Mouse (Mus musculus) midbrain, embryonic 16.5 days (tissue): Measurements from ENCODE around the gene Mcrip1. TPM values are rescaled to one million over a fixed set of nuclear protein-coding genes. Genes with fewer than 3 reads are reported as not detected.
"Not testable (repeated sequence)": the region's sequence is repeated elsewhere in the genome, so short reads cannot be mapped to it uniquely, and the experiment has no call there.

Source experiments
- ATAC-seq: fragments of 200-750 bp; cut with Nextera tagmentation; 2 replicates; pipeline ENCODE4 v1.8.0; 2017; ENCODE audit warnings: moderate TSS enrichment
- H3K27ac ChIP-seq: fragments of 300-500 bp; sonication (generic); 2 replicates; pipeline ENCODE4 v1.5.1; 2014; ENCODE audit warnings: mild to moderate bottlenecking, low read length, mixed read lengths
- H3K27me3 ChIP-seq: fragments of 300-500 bp; sonication (generic); 2 replicates; pipeline ENCODE4 v1.6.1; 2014; ENCODE audit warnings: low read depth, low read length, mixed read lengths; ENCODE audit not compliant: control insufficient read depth, insufficient read depth
- H3K36me3 ChIP-seq: fragments of 300-500 bp; sonication (generic); 2 replicates; pipeline ENCODE4 v1.6.1; 2014; ENCODE audit warnings: mild to moderate bottlenecking, low read length, moderate library complexity, mixed read lengths; ENCODE audit not compliant: control insufficient read depth, insufficient read depth
- H3K4me1 ChIP-seq: fragments of 300-500 bp; sonication (generic); 2 replicates; pipeline ENCODE4 v1.6.1; 2014; ENCODE audit warnings: mild to moderate bottlenecking, low read length, mixed read lengths; ENCODE audit not compliant: control insufficient read depth, insufficient read depth
- H3K4me2 ChIP-seq: fragments of 300-500 bp; sonication (generic); 2 replicates; pipeline ENCODE4 v1.6.1; 2014; ENCODE audit warnings: mild to moderate bottlenecking, low read length, mixed read lengths
- H3K4me3 ChIP-seq: fragments of 300-500 bp; sonication (generic); 2 replicates; pipeline ENCODE4 v1.5.1; 2014; ENCODE audit warnings: low read depth, mild to moderate bottlenecking, low read length, moderate library complexity, mixed read lengths
- H3K9ac ChIP-seq: fragments of 300-500 bp; sonication (generic); 2 replicates; pipeline ENCODE4 v1.6.1; 2014; ENCODE audit warnings: low read depth, low read length, mixed read lengths
- H3K9me3 ChIP-seq: fragments of 300-500 bp; sonication (generic); replicated peaks from 2 replicates; pipeline ENCODE4 v1.6.1; 2014; ENCODE audit warnings: mild to moderate bottlenecking, low read length, mixed read lengths; ENCODE audit not compliant: control insufficient read depth, poor library complexity, severe bottlenecking
- WGBS: fragments of 180-500 bp; shearing (Covaris S2); extraction: QIAGEN DNeasy Blood & Tissue Kit; methylation state at CpG from one replicate; pipeline ENCODE4 v1.1.7; 2014; 5-methylcytosine and 5-hydroxymethylcytosine counted together
- polyA plus RNA-seq: library from polyadenylated mRNA; unstranded; fragments of >200 nt; fragmentation: Nextera tagmentation; extraction: Ambion mirVana; gene quantifications from 2 replicates; pipeline ENCODE4 v1.2.1, GENCODE M21; 2015

Mcrip1 gene
- polyA plus RNA-seq = 232 and 233 TPM in 2 replicates

DNA sequence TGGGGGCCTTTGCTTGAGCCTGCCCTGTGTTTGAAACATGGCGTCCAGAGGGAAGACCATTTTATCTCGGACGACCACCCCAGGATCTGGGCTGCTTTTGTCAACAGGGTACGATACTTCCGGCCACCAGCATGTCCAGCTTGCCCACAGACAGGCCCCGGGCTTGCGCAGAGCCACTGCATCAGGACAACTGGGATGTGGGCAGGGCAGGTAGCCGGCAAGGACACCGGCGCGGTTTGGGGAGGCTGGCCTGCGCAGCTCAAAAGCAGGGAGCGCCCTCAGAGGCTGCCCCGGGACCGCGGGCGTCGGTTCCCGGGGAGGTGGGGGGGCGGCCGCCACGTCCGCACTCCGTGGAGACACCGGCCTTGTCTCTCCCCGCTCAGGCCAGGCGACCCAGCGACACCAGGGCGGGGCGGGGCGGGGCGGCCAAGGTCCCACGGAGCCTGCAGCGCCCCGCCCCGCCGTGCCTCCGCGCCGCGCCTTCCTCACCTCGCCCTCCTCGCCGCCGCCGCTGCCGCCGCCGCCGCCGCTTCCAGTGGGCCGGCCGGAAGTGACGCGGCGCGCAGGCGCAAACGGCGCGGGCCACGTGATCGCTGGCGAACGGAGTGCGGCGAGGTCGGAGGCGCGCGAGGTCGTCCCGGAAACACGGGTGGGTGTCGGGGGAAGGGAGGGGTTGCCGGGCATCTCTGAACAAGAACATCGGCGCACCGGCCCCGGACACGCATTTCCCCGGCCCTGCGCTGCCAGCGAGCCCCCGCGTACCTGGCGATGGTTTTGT lies at the start of gene Mcrip1:
Gene Mcrip1, minus strand, starts transcription at position 560 of the 778 bp plus-strand sequence.
- Histone ChIP-seq H3K9ac (peak within 1 kb of the TSS; percentile 99), H3K4me2 (peak within 1 kb of the TSS; percentile 98), H3K27me3 (no peaks in the 10 kb centered on the region), H3K36me3 (0 out of 2 replicates have a peak, but pooled peaks cover under 1% of the 10 kb centered on the region), H3K27ac (peak within 1 kb of the TSS; percentile 65), H3K9me3 (no peaks in the 10 kb centered on the region), H3K4me1 (peaks cover 24% of the 10 kb centered on the region), H3K4me3 (peak within 1 kb of the TSS; percentile 97)
- under 1% methylated on average over 58 of the region's 87 CpGs for WGBS
- ATAC-seq = peak; percentile 91

DNA sequence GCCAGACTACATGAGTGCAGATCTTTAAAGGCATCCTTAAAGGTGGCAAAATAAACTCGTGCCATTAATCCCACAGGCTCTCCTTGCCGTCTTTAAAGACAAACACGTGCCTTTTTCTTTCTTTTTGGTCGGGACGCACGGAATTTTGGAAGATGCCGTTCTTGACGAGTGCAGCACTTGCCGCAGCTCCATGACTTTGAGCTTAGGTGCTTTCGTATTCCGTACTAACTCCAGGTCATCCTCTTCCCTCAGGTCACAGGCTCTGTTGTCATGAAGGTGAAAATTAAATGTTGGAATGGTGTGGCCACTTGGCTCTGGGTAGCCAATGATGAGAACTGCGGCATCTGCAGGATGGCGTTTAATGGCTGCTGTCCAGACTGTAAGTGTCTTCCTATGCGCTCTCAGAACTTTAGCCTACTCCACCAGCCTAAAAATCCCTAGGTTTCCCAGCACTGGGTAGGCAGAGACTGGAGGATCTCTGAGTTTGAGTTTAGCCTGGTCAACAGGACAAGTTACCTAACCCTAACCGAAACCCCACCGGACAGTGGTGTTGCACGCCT lies 49.5 kb upstream of the Mcrip1 start:
- Histone ChIP-seq H3K9ac (peak overlapping the region; percentile 97), H3K27me3 (no peaks in the 10 kb centered on the region), H3K27ac (peak overlapping the region; percentile 88), H3K4me1 (peaks cover 20% of the 10 kb centered on the region), H3K4me3 (peak overlapping the region; percentile 71), H3K4me2 (peak overlapping the region; percentile 90), H3K36me3 (peaks cover 23% of the 10 kb centered on the region), H3K9me3 (no peaks in the 10 kb centered on the region)
- 49% methylated on average over 17 of the region's 17 CpGs for WGBS
- no peak for ATAC-seq

DNA sequence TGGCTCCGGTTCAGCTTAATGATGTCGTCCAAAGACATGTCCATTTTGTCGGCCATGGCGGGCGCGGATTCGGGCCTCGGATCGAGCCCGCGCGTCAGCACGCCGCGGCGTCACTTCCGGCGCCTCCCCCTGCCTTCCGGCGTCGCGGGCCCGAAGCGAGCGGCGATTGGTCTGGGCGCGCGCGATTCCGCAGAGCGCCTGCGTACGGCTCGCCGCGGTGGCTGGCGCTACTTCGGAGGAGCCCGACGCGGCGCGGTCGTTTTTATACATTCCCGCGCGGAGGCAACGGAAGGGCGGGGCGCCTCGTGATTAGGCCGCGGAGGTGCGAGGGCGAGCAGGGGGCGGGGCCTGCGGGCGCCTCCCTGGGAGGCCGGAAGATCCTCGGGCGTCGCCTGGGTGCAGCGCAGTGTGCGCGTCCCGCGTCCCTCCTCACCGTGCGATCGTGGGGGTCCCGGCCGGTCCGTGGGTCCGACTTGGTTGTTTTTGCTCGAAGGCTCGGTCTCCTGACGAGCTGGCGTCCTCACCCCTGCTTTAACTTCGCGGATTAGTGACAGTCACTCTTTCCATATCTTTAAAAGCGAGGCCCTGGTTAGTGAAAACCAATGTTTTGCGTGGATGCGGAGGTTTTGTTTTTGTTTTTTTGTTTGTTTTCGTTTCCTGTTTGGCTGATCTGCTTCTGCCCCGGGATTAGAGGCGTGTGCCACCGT lies 48.9 kb upstream of the Mcrip1 start, which contains the start of the genes Alyref and Anapc11:
Gene Alyref, minus strand, starts transcription at position 83 of the 707 bp plus-strand sequence.
Gene Anapc11, plus strand, starts transcription at position 139 of the 707 bp plus-strand sequence.
- H3K36me3 ChIP-seq = peaks cover 29% of the 10 kb centered on the region
- H3K9me3 ChIP-seq = no peaks in the 10 kb centered on the region
- under 1% methylated on average over 88 of the region's 88 CpGs for WGBS
- peak within 1 kb of the TSS; percentile 71 for H3K4me3 ChIP-seq
- H3K4me1 ChIP-seq = peaks cover 20% of the 10 kb centered on the region
- peak within 1 kb of the TSS; percentile 92 for H3K4me2 ChIP-seq
- peak within 1 kb of the TSS; percentile 97 for H3K9ac ChIP-seq
- H3K27me3 ChIP-seq = no peaks in the 10 kb centered on the region
- peak within 1 kb of the TSS; percentile 88 for H3K27ac ChIP-seq
- peak; percentile 97 for ATAC-seq

DNA sequence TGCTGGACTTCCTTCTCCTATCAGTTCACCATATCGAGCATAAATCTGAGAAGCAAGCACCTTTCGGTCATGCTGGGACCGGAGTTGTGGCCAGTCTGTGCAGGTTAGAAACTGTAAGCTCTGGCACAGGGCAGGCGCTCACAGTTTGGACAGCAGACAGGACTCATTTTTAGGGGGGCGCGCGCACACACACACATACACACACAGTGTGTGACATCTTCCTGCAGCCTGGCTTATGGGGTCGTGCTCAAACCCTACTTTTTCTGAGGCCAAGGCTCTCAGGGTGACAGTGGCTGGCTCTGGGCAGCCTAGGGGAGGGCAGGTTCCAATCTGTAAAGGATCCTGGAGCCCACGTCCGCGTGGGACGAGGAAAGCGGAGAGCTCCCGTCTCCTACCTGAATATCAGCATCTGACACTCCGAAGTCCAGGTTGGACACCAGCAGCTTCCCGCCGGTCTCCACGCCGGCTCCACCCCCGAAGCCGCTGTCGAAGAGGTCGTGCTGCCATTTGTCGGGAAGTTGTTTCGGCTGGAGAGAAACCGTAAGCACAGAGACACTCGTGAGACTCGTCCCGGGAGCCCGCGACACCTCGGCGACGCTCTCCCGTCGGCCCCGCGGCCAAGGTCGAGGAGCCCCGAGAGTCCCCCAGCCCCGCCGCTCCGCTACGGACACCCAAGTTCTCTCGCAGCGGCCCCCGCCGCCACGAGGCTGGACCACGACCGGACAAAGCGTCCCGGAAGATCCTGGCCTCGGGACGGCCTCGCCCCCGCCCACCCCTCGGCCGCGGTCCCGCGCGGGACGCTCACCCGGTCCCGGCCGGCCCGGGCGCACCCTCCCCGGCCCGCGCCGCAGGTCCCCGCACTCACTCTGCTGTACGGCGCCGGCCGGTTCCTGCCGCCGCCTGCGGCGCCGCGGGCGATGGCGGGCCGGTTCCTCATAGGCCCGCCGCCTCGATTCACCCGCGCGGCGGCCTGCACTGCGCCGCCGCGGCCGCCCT lies 48.0 kb upstream of the Mcrip1 start:
- Histone ChIP-seq H3K4me1 (peaks cover 20% of the 10 kb centered on the region), H3K9me3 (no peaks in the 10 kb centered on the region), H3K9ac (peak overlapping the region; percentile 97), H3K27ac (peak overlapping the region; percentile 88), H3K36me3 (peaks cover 28% of the 10 kb centered on the region), H3K27me3 (no peaks in the 10 kb centered on the region), H3K4me3 (peak overlapping the region; percentile 71), H3K4me2 (peak overlapping the region; percentile 92)
- peak; percentile 69 for ATAC-seq
- WGBS = 4% methylated on average over 91 of the region's 99 CpGs

DNA sequence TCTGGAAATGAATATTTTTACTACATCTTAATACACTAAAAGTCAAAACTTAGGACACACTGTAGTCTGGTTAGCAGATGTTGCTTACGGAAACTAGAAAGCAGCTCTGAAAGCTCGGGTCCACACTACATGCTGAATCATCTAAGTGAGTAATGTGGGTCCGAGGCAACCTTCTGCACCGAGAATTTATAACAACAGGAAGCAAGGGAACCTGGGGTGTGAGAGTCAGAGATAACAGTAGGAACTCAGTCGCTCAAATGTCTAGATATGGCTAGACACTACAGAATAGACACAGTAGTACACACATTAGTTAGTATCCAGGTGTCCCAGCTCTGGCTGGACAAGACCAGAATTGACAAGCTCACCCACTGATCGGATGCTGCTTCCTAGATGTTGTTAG lies 39.0 kb upstream of the Mcrip1 start:
- 95% methylated on average over 6 of the region's 6 CpGs for WGBS

DNA sequence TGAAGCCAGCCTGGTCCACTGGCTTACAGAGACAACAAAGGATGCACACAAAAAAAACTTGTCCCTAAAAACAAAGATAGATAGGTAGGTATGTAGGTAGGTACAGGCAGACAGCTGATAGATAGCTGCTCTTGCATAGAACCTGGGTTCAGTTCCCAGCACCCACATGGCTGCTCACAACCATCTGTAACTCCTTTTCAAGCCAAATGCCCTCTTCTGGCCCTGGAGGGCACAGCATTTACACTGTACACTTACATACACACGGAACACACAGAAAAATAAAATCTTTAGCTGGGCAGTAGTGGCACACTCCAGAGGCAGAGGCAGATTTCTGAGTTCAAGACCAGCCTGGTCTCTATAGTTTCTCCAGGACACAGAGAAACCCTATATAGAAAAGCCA lies 34.4 kb upstream of the Mcrip1 start:
- no peak for ATAC-seq
- H3K27me3 ChIP-seq = no peaks in the 10 kb centered on the region
- no peak overlapping the region for H3K4me3 ChIP-seq
- H3K4me1 ChIP-seq = peaks cover 23% of the 10 kb centered on the region
- no peaks in the 10 kb centered on the region for H3K9me3 ChIP-seq
- no peak overlapping the region for H3K4me2 ChIP-seq
- H3K36me3 ChIP-seq = peaks cover 18% of the 10 kb centered on the region
- H3K9ac ChIP-seq = no peak overlapping the region
- no peak overlapping the region for H3K27ac ChIP-seq
- 87% methylated on average over 1 of the region's 1 CpGs for WGBS

More for the DNA sequence above, 39.0 kb upstream of the Mcrip1 start:
- Histone ChIP-seq H3K9ac (no peak overlapping the region), H3K27me3 (no peaks in the 10 kb centered on the region), H3K4me2 (no peak overlapping the region), H3K9me3 (no peaks in the 10 kb centered on the region), H3K36me3 (peaks cover 26% of the 10 kb centered on the region), H3K27ac (no peak overlapping the region), H3K4me3 (no peak overlapping the region), H3K4me1 (no peaks in the 10 kb centered on the region)
- no peak for ATAC-seq

DNA sequence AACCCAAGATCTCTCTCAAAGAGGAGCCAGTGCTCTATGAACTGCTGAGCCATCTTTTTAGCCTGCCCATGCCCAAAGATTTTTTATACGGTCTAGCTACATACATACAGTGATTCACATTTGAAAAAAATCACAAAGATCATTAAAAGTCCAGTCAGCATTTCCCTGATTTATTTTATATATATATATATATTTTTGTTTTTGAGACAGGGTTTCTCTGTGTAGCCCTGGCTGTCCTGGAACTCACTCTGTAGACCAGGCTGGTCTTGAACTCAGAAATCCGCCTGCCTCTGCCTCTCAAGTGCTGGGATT lies 33.4 kb upstream of the Mcrip1 start:
- H3K27me3 ChIP-seq, H3K4me2 ChIP-seq, H3K9ac ChIP-seq, H3K9me3 ChIP-seq, ATAC-seq, H3K4me3 ChIP-seq: not testable (repeated sequence)
- peaks cover 23% of the 10 kb centered on the region for H3K4me1 ChIP-seq
- H3K27ac ChIP-seq = peak overlapping the region; percentile 90; the same call in 1 of the 2 replicates
- WGBS = 95% methylated on average over 2 of the region's 2 CpGs
- peaks cover 22% of the 10 kb centered on the region for H3K36me3 ChIP-seq

DNA sequence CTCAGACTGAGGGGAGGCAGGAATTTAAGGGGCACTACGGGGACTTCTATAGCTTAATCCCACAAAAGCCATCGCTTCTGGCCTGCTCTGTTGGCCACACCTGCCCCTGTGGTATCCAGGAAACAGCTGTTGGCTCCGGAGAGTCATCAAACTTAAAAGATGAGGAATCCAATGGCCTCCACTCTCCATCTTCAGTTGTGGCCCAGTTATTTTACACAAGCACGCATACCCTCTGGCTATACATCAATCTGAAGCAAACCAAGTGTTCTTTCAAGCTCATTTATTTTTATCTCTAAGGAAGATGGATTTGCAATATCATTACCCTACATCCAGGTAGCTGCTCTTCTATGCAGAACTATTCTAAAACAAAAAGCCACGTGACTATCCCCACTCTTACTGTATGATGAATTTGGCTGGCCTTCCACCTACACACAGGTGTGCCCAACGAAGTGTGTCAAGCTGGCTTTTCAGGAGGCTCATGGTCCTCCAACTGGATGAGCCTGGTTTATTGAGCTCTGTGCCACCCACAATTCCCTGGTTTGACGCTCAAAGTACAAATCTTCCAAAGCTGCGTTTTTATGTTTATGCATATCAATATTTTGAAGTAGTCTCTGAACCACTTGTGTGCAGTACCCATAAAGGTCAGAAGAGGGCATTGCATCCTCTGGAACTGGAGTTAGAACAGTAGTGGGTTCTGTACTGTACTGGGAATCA lies 32.9 kb upstream of the Mcrip1 start:
- H3K27ac ChIP-seq = peak overlapping the region; percentile 90
- no peaks in the 10 kb centered on the region for H3K9me3 ChIP-seq
- no peak for ATAC-seq
- peaks cover 23% of the 10 kb centered on the region for H3K36me3 ChIP-seq
- H3K9ac ChIP-seq = peak overlapping the region; percentile 99
- H3K4me2 ChIP-seq = peak overlapping the region; percentile 72
- H3K4me3 ChIP-seq = peak overlapping the region; percentile 86
- H3K27me3 ChIP-seq = no peaks in the 10 kb centered on the region
- H3K4me1 ChIP-seq = peaks cover 23% of the 10 kb centered on the region
- WGBS = 69% methylated on average over 8 of the region's 8 CpGs
